Mouse (Mus musculus) liver, embryonic 13.5 days (tissue): ENCODE data around the gene Aunip. TPM values are rescaled to one million over a fixed set of nuclear protein-coding genes. Genes with fewer than 3 reads are reported as not detected.

ENCODE experiments used
- ATAC-seq: fragments of 200-750 bp; cut with Nextera tagmentation; 2 replicates; pipeline ENCODE4 v1.8.0; 2017; ENCODE audit warnings: low read depth, mild to moderate bottlenecking, moderate number of reproducible peaks, moderate library complexity
- DNase-seq: peaks from one replicate; pipeline ENCODE4 v3.0.0; 2022
- H3K27ac ChIP-seq: fragments of 300-500 bp; sonication (generic); 2 replicates; pipeline ENCODE4 v1.5.1; 2015; ENCODE audit warnings: moderate library complexity, mild to moderate bottlenecking, inconsistent platforms
- H3K27me3 ChIP-seq: fragments of 300-500 bp; sonication (generic); 2 replicates; pipeline ENCODE4 v1.6.1; 2015; ENCODE audit warnings: mild to moderate bottlenecking, inconsistent platforms
- H3K36me3 ChIP-seq: fragments of 300-500 bp; sonication (generic); 2 replicates; pipeline ENCODE4 v1.6.1; 2015; ENCODE audit warnings: mild to moderate bottlenecking, inconsistent platforms
- H3K4me1 ChIP-seq: fragments of 300-500 bp; sonication (generic); replicated peaks from 2 replicates; pipeline ENCODE4 v1.6.1; 2015; ENCODE audit warnings: inconsistent platforms
- H3K4me2 ChIP-seq: fragments of 300-500 bp; sonication (generic); 2 replicates; pipeline ENCODE4 v1.6.1; 2015; ENCODE audit warnings: inconsistent platforms, mild to moderate bottlenecking, moderate library complexity
- H3K4me3 ChIP-seq: fragments of 300-500 bp; sonication (generic); replicated peaks from 2 replicates; pipeline ENCODE4 v1.5.1; 2015; ENCODE audit warnings: mild to moderate bottlenecking, inconsistent platforms
- H3K9ac ChIP-seq: fragments of 300-500 bp; sonication (generic); 2 replicates; pipeline ENCODE4 v1.6.1; 2015; ENCODE audit warnings: mild to moderate bottlenecking, inconsistent platforms
- H3K9me3 ChIP-seq: fragments of 300-500 bp; sonication (generic); replicated peaks from 2 replicates; pipeline ENCODE4 v1.6.1; 2016; ENCODE audit warnings: inconsistent platforms
- WGBS: fragments of 180-500 bp; shearing (Covaris S2); methylation state at CpG from one replicate; pipeline ENCODE4 v1.1.7; 2015; ENCODE audit not compliant: insufficient replicate concordance; 5-methylcytosine and 5-hydroxymethylcytosine counted together
- polyA plus RNA-seq: library from polyadenylated mRNA; unstranded; fragments of >200 nt; fragmentation: Nextera tagmentation; extraction: Ambion mirVana; gene quantifications from 2 replicates; pipeline ENCODE4 v1.2.1, GENCODE M21; 2015

Aunip gene
- polyA plus RNA-seq, 1 experiment from 2014 or later = 25.4 TPM

DNA sequence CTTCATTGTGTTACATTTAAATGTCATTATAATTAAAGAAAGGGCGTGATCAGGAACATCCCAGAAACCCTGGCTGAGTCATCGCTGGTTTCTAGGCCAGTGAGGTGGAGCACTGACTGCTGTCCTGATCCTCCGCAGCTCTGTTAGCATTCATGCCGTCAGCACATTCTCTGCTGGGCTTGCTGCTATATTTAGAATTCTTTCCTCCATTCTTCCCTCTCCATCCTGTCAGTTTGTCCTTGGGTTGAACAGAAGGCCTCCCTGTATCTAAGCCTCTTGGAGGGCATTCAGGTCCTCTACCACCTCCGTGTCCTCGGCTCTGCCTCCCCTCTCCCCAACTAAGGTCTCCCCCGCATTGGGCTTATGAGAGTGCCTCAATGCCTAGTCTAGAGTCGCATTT lies 6.2 kb downstream of the Aunip start:
- Histone ChIP-seq H3K4me1 (peaks cover 61% of the 10 kb centered on the region), H3K36me3 (peaks cover 69% of the 10 kb centered on the region), H3K27me3 (no peaks in the 10 kb centered on the region), H3K9me3 (no peaks in the 10 kb centered on the region), H3K9ac (peak overlapping the region; percentile 30), H3K27ac (peak overlapping the region; percentile 70), H3K4me3 (no peak overlapping the region), H3K4me2 (peak overlapping the region; percentile 26; the same call in 1 of the 2 replicates)
- 61% methylated on average over 8 of the region's 8 CpGs for WGBS
- no peak for DNase-seq
- no peak for ATAC-seq

DNA sequence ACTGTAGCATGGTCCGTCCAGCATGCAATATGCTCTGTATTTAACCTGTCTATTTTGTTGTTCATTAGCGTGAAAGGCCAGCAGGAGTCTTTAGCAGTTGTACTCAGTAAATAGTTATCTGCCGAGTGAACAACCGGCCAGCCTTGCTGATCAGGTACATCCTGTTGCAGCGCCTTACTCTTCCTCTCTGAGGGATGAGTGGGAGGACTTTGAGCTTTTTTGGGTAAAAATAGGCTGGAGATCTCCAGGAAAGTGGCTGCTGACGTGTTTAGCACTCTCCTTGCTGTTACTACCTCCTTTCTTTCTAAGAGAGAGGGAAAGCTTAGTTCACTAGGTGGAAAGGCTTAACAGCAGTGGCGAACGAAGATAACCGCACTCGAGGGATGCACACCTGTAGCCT lies 6.9 kb downstream of the Aunip start:
- WGBS = 66% methylated on average over 10 of the region's 10 CpGs
- Histone ChIP-seq H3K4me3 (no peak overlapping the region), H3K4me1 (peaks cover 54% of the 10 kb centered on the region), H3K27ac (peak overlapping the region; percentile 70), H3K9ac (peak overlapping the region; percentile 30; the same call in 1 of the 2 replicates), H3K36me3 (peaks cover 77% of the 10 kb centered on the region), H3K4me2 (peak overlapping the region; percentile 26; the same call in 1 of the 2 replicates), H3K9me3 (no peaks in the 10 kb centered on the region), H3K27me3 (no peaks in the 10 kb centered on the region)
- no peak for ATAC-seq
- DNase-seq = no peak

DNA sequence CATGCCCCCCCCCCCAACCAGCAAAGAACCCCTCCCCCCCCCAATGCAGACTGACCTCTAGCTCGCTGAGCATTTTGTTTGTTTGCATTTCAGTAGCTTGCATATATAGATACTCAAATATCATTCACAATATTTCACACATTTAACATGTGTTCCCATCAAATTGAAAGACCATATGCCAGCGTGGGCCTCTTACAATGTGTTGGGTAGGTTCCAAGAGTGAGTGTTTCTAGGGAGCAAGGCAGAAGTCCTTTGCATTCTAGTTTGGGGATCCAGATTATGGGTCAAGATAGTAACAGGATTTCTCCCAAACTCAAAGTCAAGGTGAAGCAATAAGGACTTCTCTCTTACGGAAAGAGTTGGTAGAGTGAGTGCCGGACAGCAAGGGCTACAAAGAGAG lies 7.7 kb downstream of the Aunip start:
- Histone ChIP-seq H3K9me3 (no peaks in the 10 kb centered on the region), H3K9ac (no peak overlapping the region), H3K27ac (no peak overlapping the region), H3K27me3 (no peaks in the 10 kb centered on the region), H3K36me3 (peaks cover 85% of the 10 kb centered on the region), H3K4me3 (no peak overlapping the region), H3K4me1 (peaks cover 53% of the 10 kb centered on the region), H3K4me2 (no peak overlapping the region)
- ATAC-seq (no peak), DNase-seq (no peak)
- 87% methylated on average over 4 of the region's 4 CpGs for whole genome bisulfite sequencing

DNA sequence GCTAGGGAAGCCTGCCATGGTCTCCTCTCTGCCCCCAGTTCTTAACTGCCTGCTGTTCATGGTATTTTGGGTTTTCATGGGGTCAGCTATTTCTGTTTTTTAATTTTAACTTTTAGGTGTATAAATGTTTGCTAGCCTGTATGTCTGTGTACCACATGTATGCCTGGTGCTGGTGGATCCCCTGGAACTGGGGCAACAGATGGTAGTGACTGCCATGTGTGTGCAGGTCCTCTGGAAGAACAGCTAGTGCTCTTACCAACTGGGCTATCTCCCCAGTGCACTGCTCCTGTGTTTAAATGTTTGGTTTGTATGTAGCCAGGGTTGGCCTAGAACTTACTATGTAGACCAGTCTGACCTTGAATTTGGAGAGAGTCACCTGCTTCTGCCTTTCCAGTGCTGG lies 8.5 kb downstream of the Aunip start:
- no peak overlapping the region for H3K4me3 ChIP-seq
- ATAC-seq (no peak), DNase-seq (no peak)
- H3K27me3 ChIP-seq = no peaks in the 10 kb centered on the region
- no peak overlapping the region for H3K27ac ChIP-seq
- H3K4me1 ChIP-seq = peaks cover 47% of the 10 kb centered on the region
- H3K9ac ChIP-seq = no peak overlapping the region
- no peaks in the 10 kb centered on the region for H3K9me3 ChIP-seq
- H3K36me3 ChIP-seq = peaks cover 86% of the 10 kb centered on the region
- H3K4me2 ChIP-seq = no peak overlapping the region

DNA sequence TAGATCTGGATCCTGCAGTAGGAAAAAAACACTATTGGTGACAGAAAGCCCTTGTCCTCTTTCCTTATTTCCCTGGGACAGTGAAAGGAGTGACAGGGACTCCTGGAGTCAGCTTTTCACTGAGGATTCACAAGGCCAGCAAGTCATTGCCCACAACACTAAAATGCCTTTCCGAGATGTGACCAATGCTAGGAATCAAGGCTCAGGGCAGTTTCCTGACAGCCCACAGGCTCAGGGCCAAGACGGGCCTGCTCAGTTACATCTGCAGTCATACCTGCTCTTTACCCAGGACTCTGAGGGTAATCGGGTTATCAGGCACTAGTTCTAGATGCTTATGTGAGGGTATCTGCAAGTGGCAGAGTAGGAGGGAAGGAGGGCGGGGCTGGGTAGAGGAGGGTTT lies 12.6 kb downstream of the Aunip start:
- Histone ChIP-seq H3K9me3 (no peaks in the 10 kb centered on the region), H3K36me3 (peaks cover 97% of the 10 kb centered on the region), H3K4me3 (no peak overlapping the region), H3K4me1 (0 out of 2 replicates have a peak, but pooled peaks cover 10% of the 10 kb centered on the region), H3K9ac (no peak overlapping the region), H3K4me2 (no peak overlapping the region), H3K27ac (no peak overlapping the region), H3K27me3 (no peaks in the 10 kb centered on the region)
- WGBS = 76% methylated on average over 4 of the region's 4 CpGs
- ATAC-seq (no peak), DNase-seq (no peak)

DNA sequence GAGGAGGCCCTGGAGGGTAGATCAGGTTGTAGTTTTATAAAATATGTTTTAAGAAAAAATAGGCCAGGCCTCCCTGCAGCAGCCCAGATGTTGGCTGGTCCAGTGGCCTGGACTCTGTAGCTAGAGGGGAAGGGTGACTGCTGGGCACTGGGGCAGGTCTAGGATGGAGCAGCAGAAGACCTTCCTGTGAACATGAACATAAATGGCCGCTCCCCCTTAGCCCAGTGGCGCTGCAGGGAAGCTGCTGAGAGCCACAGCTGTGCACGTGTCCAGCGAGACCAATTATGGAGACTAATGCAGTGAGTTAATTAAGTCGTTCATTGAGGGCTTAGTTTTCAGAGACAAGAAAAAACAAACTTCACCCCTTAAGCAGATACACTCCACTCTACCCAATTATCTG lies 15.0 kb downstream of the Aunip start:
- Histone ChIP-seq H3K36me3 (peaks cover 100% of the 10 kb centered on the region), H3K4me2 (no peak overlapping the region), H3K9ac (no peak overlapping the region), H3K4me3 (no peak overlapping the region), H3K27ac (peak overlapping the region; percentile 47), H3K9me3 (no peaks in the 10 kb centered on the region), H3K27me3 (no peaks in the 10 kb centered on the region), H3K4me1 (0 out of 2 replicates have a peak, but pooled peaks cover 10% of the 10 kb centered on the region)
- ATAC-seq (no peak), DNase-seq (no peak)
- WGBS = 62% methylated on average over 5 of the region's 5 CpGs

DNA sequence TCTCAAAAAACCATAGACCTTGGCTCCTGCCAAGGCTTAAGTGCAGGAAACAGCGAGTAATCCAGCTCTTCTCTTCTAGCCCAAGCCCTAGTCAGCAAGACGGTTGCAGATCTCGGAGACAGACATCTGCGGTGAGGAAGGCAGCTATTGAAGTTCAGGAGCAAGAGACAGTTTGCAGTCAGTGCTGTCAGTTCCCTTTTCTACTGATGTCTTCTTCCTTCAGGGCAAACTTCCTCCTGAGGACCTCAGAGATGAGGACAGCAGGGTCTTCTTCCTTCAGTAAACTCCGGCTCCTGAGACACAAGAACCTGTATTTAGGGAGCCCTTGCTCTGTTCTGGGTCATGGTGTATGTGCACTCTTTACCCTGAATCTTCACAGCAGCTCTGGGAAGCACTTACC lies 15.4 kb downstream of the Aunip start:
- Histone ChIP-seq H3K27ac (peak overlapping the region; percentile 47), H3K9me3 (no peaks in the 10 kb centered on the region), H3K4me2 (no peak overlapping the region), H3K9ac (no peak overlapping the region), H3K4me3 (no peak overlapping the region), H3K27me3 (no peaks in the 10 kb centered on the region), H3K36me3 (peaks cover 100% of the 10 kb centered on the region), H3K4me1 (0 out of 2 replicates have a peak, but pooled peaks cover 10% of the 10 kb centered on the region)
- DNase-seq (no peak), ATAC-seq (no peak)
- 44% methylated on average over 5 of the region's 5 CpGs for WGBS

DNA sequence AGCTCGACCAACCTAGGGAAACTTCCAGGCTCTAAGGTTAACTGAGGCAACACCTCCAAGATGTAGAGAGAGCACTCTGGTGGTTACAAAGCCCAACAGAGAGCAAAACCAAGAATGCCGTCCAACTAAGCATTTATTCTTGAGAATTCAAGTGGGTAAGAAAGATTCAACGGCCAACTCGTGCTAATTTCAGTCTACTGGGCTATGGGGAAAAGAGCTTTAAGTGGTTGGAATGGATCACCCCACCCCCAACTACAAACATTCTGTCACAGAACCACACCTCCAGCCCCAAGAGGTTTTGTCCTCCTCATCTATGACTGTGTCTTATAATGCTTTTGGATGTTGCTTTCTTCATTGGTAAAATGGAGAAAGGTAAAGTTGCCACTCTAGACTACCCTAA lies 22.1 kb downstream of the Aunip start:
- Histone ChIP-seq H3K9me3 (no peaks in the 10 kb centered on the region), H3K27me3 (no peaks in the 10 kb centered on the region), H3K4me1 (peaks cover 37% of the 10 kb centered on the region), H3K4me2 (peak overlapping the region; percentile 100; the same call in 1 of the 2 replicates), H3K4me3 (no peak overlapping the region), H3K9ac (peak overlapping the region; percentile 51; the same call in 1 of the 2 replicates), H3K27ac (no peak overlapping the region; the same call in 1 of the 2 replicates), H3K36me3 (peaks cover 38% of the 10 kb centered on the region)
- 60% methylated on average over 4 of the region's 4 CpGs for WGBS
- ATAC-seq = no peak
- no peak for DNase-seq

DNA sequence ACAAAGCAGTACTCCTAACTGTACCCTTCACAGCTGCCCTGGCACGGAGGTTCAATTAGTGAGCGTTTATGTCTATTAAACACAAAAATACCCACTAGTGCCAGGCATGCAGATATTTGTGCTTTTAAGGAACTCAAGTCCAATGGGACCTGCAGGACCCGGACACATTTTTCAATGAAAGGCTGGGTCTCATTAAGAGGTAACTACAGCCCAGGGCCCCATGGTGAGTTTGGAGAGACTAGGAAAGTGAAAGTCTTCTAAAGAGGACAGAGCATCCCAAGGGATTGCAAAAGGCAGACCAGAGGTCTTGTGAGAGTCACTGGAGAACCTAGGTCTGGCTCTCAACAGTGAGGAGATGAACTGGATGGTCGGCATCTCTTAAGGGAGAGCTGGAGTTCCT lies 22.6 kb downstream of the Aunip start:
- 74% methylated on average over 4 of the region's 4 CpGs for WGBS
- peak overlapping the region; percentile 94 for H3K9ac ChIP-seq

DNA sequence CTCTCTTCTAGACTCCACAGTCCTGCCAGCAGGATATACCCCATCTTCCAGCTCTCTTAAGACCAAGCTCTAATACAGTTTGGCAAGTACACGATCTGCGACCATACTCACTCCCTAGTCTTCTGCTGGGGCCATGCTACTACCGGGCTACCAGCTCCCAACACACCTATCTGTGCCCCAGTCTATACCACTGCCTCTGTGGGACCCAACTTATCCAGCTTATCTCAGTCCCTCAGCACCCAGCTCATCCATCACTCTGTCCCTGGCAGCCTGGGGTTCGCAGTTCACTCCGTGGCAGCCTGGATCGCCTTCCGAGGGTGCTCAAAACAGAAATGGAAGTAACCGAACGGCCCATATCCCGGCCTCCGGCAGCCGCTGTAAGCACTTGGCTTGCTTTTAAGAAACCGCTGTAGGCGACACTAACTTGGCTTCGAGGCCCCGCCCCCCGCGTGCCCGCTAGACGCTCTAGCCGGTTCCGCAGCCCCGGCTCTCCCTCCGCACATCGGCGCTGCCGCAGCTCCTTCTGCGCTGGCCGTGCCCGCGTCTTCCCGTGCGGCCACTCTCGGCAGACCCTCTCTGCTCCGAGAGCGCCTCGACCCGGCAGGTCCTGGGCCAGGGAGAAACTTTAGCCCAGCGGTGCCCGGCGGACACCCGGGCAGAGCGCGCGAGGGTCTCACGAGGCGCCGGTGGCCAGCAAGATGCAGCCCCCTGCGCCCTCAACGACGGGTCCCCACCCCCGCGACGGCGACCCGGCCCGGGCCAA lies 23.5 kb downstream of the Aunip start:
- peak overlapping the region; percentile 98 for H3K4me3 ChIP-seq
- DNase-seq (peak; percentile 72), ATAC-seq (peak; percentile 71)
- H3K27me3 ChIP-seq = no peaks in the 10 kb centered on the region
- peak overlapping the region; percentile 100 for H3K4me2 ChIP-seq
- under 1% methylated on average over 57 of the region's 57 CpGs for WGBS
- H3K9me3 ChIP-seq = no peaks in the 10 kb centered on the region
- H3K4me1 ChIP-seq = peaks cover 37% of the 10 kb centered on the region
- H3K9ac ChIP-seq = peak overlapping the region; percentile 94
- H3K36me3 ChIP-seq = peaks cover 27% of the 10 kb centered on the region
- H3K27ac ChIP-seq = peak overlapping the region; percentile 89

More for the DNA sequence above, 22.6 kb downstream of the Aunip start:
- peaks cover 33% of the 10 kb centered on the region for H3K36me3 ChIP-seq
- no peaks in the 10 kb centered on the region for H3K9me3 ChIP-seq
- H3K27ac ChIP-seq = peak overlapping the region; percentile 89
- no peaks in the 10 kb centered on the region for H3K27me3 ChIP-seq
- DNase-seq = no peak
- peak overlapping the region; percentile 98 for H3K4me3 ChIP-seq
- ATAC-seq = no peak
- peak overlapping the region; percentile 100 for H3K4me2 ChIP-seq
- peaks cover 37% of the 10 kb centered on the region for H3K4me1 ChIP-seq

DNA sequence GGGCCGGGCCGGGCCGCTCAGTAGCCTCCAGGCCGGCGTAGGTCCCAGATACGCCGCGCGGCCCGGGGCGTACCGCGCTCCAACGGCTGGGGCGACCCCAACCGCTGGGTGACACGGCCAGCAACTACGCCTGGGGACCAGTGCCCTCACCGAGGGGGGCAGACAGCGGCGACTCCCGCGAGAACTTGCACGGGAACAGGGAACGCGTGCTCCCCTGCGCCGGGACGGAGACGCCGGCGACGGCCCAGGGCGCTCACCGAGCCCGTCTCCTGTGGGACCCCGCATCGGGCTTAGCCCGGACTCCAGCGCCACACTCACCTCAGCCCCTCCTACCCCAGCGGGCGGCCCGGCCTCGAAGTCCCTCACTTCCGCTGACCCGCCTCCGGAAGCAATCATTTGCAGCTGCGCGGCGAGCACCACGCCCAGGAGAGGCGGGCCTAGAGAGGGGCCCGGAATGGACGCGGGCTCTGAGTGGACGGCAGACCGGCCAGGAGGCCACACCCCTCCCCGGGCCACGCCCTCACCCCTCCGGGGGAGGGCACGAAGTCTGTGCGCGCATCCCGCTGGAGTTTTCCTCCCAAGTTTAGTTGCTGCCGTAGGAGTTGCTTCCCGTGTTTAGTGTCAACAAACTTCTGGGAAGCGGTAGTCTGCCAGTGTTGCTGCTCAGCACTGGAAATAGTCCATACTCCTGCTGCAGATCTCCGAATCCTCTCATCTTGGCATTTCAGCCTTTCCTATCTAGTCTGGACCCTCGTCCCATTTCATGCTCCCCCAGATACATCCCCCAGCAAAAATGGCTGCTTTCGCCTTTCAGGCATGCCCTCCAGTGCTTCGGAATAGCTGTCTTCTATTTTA lies 24.4 kb downstream of the Aunip start, which contains the start of gene Mtfr1l:
Gene Mtfr1l (minus strand): TSS at position 456 of the 855 bp plus-strand sequence.
- under 1% methylated on average over 71 of the region's 71 CpGs for WGBS
- ATAC-seq = peak; percentile 96

More for the DNA sequence above, 24.4 kb downstream of the Aunip start, which contains the start of gene Mtfr1l:
- DNase-seq = peak; percentile 98
- peak within 1 kb of the TSS; percentile 98 for H3K4me3 ChIP-seq
- H3K36me3 ChIP-seq = peaks cover 20% of the 10 kb centered on the region
- peak within 1 kb of the TSS; percentile 94 for H3K9ac ChIP-seq
- H3K27me3 ChIP-seq = no peaks in the 10 kb centered on the region
- H3K4me1 ChIP-seq = peaks cover 37% of the 10 kb centered on the region
- peak within 1 kb of the TSS; percentile 89 for H3K27ac ChIP-seq
- peak within 1 kb of the TSS; percentile 100 for H3K4me2 ChIP-seq
- H3K9me3 ChIP-seq = no peaks in the 10 kb centered on the region
